Mouse (Mus musculus): ENCODE measurements around the gene Mcm8. TPM values are rescaled to one million over a fixed set of nuclear protein-coding genes. Genes with fewer than 3 reads are reported as not detected.

Mcm8 gene
- total RNA-seq, 1 experiment = 14.2 TPM

- TF ChIP-seq CHD2 (IDR thresholded peaks at IDR 0.05; ENCODE audit: low read depth, low read length) = no peak
- no peak overlapping the region for H3K9ac ChIP-seq (ENCODE audit: insufficient read depth, low read depth, low read length, poor library complexity, severe bottlenecking)
- H3K9me3 ChIP-seq (ENCODE audit: control insufficient read depth, insufficient read depth, low read depth, low read length) = no peaks in the 10 kb centered on the region
- no peak overlapping the region for H3K4me3 ChIP-seq (ENCODE audit: insufficient read depth in 1 of 2, low read depth in 1 of 2, low read length in 2 of 2, poor library complexity in 1 of 2, severe bottlenecking in 1 of 2)
- DNase-seq (ENCODE audit: low read depth, low spot score) = no peak
- in situ Hi-C loops (cut with MboI; ENCODE audit: low sequenced_read_pairs in 2 of 2, unreplicated experiment in 2 of 2) = no loop called here
- no peak overlapping the region for H3K27ac ChIP-seq (ENCODE audit: insufficient read depth, low read depth, low read length, poor library complexity, severe bottlenecking)
- peaks cover 2% of the 10 kb centered on the region for H3K36me3 ChIP-seq (ENCODE audit: control insufficient read depth, insufficient read depth, low read length, poor library complexity, severe bottlenecking)
- peaks cover 4 to 8% of the 10 kb centered on the region in 2 experiments; a peak in 3 of 4 replicates for H3K4me1 ChIP-seq (ENCODE audit: control insufficient read depth in 2 of 2, insufficient read depth in 2 of 2, low read length in 2 of 2, poor library complexity in 1 of 2)
Measured at GRCm38 (mm10) chr2:132853051-132853450, 37.1 kb downstream of the Mcm8 start.

DNA sequence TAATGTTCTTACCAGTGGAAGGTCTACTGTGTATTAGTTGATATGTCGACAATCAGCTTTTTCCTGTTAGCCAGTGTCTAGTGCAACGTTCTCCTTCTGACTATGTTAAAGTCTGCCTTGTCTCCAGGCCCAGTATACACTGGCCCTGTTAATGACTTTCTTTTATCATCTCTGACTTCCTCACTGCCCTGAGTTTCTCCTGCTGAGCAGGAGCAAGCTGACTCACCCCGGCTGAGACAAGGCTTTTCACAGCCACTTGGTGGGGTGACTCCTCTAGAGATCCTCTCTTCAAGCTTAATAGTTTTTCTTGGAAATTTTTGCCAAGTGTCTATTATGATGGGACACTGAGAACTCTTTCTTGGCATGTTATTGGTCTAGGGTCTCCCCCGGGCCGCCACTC, 40.4 kb downstream of the Mcm8 start:
- Histone ChIP-seq H3K9me3 (ENCODE audit: control insufficient read depth, insufficient read depth, low read depth, low read length) (no peaks in the 10 kb centered on the region), H3K4me3 (ENCODE audit: insufficient read depth in 1 of 2, low read depth in 1 of 2, low read length in 2 of 2, poor library complexity in 1 of 2, severe bottlenecking in 1 of 2) (no peak overlapping the region), H3K36me3 (ENCODE audit: control insufficient read depth, insufficient read depth, low read length, poor library complexity, severe bottlenecking) (peaks cover 2% of the 10 kb centered on the region), H3K4me1 (ENCODE audit: control insufficient read depth in 2 of 2, insufficient read depth in 2 of 2, low read length in 2 of 2, poor library complexity in 1 of 2) (no peaks in the 10 kb centered on the region; a peak in 1 of 4 replicates), H3K9ac (ENCODE audit: insufficient read depth, low read depth, low read length, poor library complexity, severe bottlenecking) (no peak overlapping the region), H3K27ac (ENCODE audit: insufficient read depth, low read depth, low read length, poor library complexity, severe bottlenecking) (no peak overlapping the region)
- in situ Hi-C loops (cut with MboI; ENCODE audit: low sequenced_read_pairs in 2 of 2, unreplicated experiment in 2 of 2) = no loop called here
- no peak for DNase-seq (ENCODE audit: low read depth, low spot score)
- TF ChIP-seq HCFC1 (IDR thresholded peaks at IDR 0.05; ENCODE audit: borderline replicate concordance, insufficient read depth, low read length) (no peak), CHD2 (IDR thresholded peaks at IDR 0.05; ENCODE audit: low read depth, low read length) (no peak), MAFK (IDR thresholded peaks at IDR 0.05; ENCODE audit: insufficient read depth, low read depth, low read length) (no peak), ZC3H11A (IDR thresholded peaks at IDR 0.05; ENCODE audit: borderline replicate concordance, low read depth, low read length) (no peak), ZNF384 (IDR thresholded peaks at IDR 0.05; ENCODE audit: low read depth, low read length) (no peak)

DNA sequence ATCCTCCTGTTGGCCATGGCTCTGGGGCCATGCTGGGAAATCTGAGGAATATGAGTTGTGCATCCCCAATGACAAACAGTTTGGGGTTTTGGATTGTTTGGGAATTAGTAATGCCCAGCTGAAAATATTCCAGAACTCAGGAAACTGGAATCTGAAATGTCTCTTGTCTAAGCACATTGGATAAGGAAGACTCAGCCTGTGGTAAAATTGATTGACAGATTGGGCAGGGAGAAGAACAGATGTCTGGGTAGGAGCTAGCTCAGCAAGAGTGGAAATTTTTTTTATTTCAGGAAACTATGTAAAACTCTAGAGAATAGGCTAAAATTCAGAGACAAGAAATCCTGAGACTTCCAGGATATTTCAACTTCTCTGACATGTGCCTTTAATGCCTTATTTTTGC, 44.5 kb downstream of the Mcm8 start:
- no peak overlapping the region for H3K9ac ChIP-seq (ENCODE audit: insufficient read depth, low read depth, low read length, poor library complexity, severe bottlenecking)
- in situ Hi-C loops (cut with MboI; ENCODE audit: low sequenced_read_pairs in 2 of 2, unreplicated experiment in 2 of 2) = no loop called here
- peaks cover 2% of the 10 kb centered on the region; the same call in 1 of the 2 replicates for H3K36me3 ChIP-seq (ENCODE audit: control insufficient read depth, insufficient read depth, low read length, poor library complexity, severe bottlenecking)
- no peak overlapping the region for H3K27ac ChIP-seq (ENCODE audit: insufficient read depth, low read depth, low read length, poor library complexity, severe bottlenecking)
- TF ChIP-seq ZNF384 (IDR thresholded peaks at IDR 0.05; ENCODE audit: low read depth, low read length) (no peak), MAFK (IDR thresholded peaks at IDR 0.05; ENCODE audit: insufficient read depth, low read depth, low read length) (no peak), HCFC1 (IDR thresholded peaks at IDR 0.05; ENCODE audit: borderline replicate concordance, insufficient read depth, low read length) (no peak), CHD2 (IDR thresholded peaks at IDR 0.05; ENCODE audit: low read depth, low read length) (no peak)
- no peaks in the 10 kb centered on the region for H3K4me1 ChIP-seq (ENCODE audit: control insufficient read depth in 2 of 2, insufficient read depth in 2 of 2, low read length in 2 of 2, poor library complexity in 1 of 2)
- no peaks in the 10 kb centered on the region for H3K9me3 ChIP-seq (ENCODE audit: control insufficient read depth, insufficient read depth, low read depth, low read length)
- H3K4me3 ChIP-seq (ENCODE audit: insufficient read depth in 1 of 2, low read depth in 1 of 2, low read length in 2 of 2, poor library complexity in 1 of 2, severe bottlenecking in 1 of 2) = no peak overlapping the region
- DNase-seq (ENCODE audit: low read depth, low spot score) = no peak

GRCm38 (mm10) chr2:132861456-132861855, 45.5 kb downstream of the Mcm8 start:
- H3K36me3 ChIP-seq (ENCODE audit: control insufficient read depth, insufficient read depth, low read length, poor library complexity, severe bottlenecking) = peaks cover 2% of the 10 kb centered on the region; the same call in 1 of the 2 replicates
- no peak for DNase-seq (ENCODE audit: low read depth, low spot score)
- in situ Hi-C loops (cut with MboI; ENCODE audit: low sequenced_read_pairs in 2 of 2, unreplicated experiment in 2 of 2) = no loop called here

DNA sequence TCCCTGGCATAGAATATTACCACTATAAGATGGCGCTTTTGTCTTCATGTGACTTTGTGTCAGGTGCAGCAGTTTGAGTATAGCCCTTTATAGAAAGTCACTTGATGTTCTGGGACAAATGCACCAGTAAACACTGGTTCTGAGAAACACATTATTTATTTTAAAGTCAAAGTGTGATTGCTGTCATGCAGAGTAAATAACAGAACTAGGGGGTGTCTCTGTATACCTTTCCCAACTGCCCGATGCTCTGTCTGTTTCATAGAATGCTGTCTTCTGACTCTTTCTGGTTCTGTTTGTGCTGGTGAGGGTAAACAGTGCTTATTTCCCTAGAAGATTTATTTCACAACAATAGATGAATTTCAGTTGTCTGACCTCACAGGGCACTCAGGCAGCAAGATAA, 47.4 kb downstream of the Mcm8 start:
- Histone ChIP-seq H3K4me3 (ENCODE audit: insufficient read depth in 1 of 2, low read depth in 1 of 2, low read length in 2 of 2, poor library complexity in 1 of 2, severe bottlenecking in 1 of 2) (no peak overlapping the region), H3K36me3 (ENCODE audit: control insufficient read depth, insufficient read depth, low read length, poor library complexity, severe bottlenecking) (peaks cover 2% of the 10 kb centered on the region; the same call in 1 of the 2 replicates), H3K4me1 (ENCODE audit: control insufficient read depth in 2 of 2, insufficient read depth in 2 of 2, low read length in 2 of 2, poor library complexity in 1 of 2) (no peaks in the 10 kb centered on the region), H3K9ac (ENCODE audit: insufficient read depth, low read depth, low read length, poor library complexity, severe bottlenecking) (no peak overlapping the region), H3K9me3 (ENCODE audit: control insufficient read depth, insufficient read depth, low read depth, low read length) (no peaks in the 10 kb centered on the region), H3K27ac (ENCODE audit: insufficient read depth, low read depth, low read length, poor library complexity, severe bottlenecking) (no peak overlapping the region)
- in situ Hi-C loops (cut with MboI; ENCODE audit: low sequenced_read_pairs in 2 of 2, unreplicated experiment in 2 of 2) = no loop called here
- no peak for DNase-seq (ENCODE audit: low read depth, low spot score)
- TF ChIP-seq MAFK (IDR thresholded peaks at IDR 0.05; ENCODE audit: insufficient read depth, low read depth, low read length) = no peak

More at GRCm38 (mm10) chr2:132861456-132861855, 45.5 kb downstream of the Mcm8 start:
- no peak overlapping the region for H3K27ac ChIP-seq (ENCODE audit: insufficient read depth, low read depth, low read length, poor library complexity, severe bottlenecking)
- TF ChIP-seq ZC3H11A (IDR thresholded peaks at IDR 0.05; ENCODE audit: borderline replicate concordance, low read depth, low read length) (no peak), MAFK (IDR thresholded peaks at IDR 0.05; ENCODE audit: insufficient read depth, low read depth, low read length) (no peak), CHD2 (IDR thresholded peaks at IDR 0.05; ENCODE audit: low read depth, low read length) (no peak), HCFC1 (IDR thresholded peaks at IDR 0.05; ENCODE audit: borderline replicate concordance, insufficient read depth, low read length) (no peak), ZNF384 (IDR thresholded peaks at IDR 0.05; ENCODE audit: low read depth, low read length) (no peak)
- H3K9me3 ChIP-seq (ENCODE audit: control insufficient read depth, insufficient read depth, low read depth, low read length) = no peaks in the 10 kb centered on the region
- no peaks in the 10 kb centered on the region for H3K4me1 ChIP-seq (ENCODE audit: control insufficient read depth in 2 of 2, insufficient read depth in 2 of 2, low read length in 2 of 2, poor library complexity in 1 of 2)
- no peak overlapping the region for H3K4me3 ChIP-seq (ENCODE audit: insufficient read depth in 1 of 2, low read depth in 1 of 2, low read length in 2 of 2, poor library complexity in 1 of 2, severe bottlenecking in 1 of 2)
- no peak overlapping the region for H3K9ac ChIP-seq (ENCODE audit: insufficient read depth, low read depth, low read length, poor library complexity, severe bottlenecking)
